Mouse (Mus musculus): ENCODE data around the gene Dlx5.
A peak's percentile ranks its signal among the peaks of the same experiment; 100 is the strongest.

Gene Dlx5

DNA sequence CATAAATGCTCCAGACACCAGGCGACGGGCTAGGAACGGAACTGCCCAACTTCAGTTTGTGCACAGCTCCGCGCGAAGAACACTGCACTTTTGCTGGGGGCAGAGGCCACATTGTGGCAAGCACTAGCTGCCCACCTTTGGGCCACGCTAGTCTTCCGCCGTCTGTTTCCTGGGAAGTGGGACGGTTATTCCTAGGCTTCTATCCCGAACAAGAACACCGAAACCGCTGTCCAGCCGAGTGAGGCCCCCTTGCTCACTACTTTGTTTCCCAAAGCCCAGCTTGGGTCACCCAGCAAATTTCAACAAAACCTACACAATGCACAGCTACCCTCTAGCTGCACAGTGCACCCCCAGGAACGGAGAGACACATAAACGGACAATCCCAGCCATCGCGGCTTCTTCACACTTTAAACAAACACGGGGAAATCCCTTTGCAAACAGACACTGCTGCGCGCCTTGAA is 21.9 kb downstream of the Dlx5 start:
- no peak for DNase-seq (ENCODE audit: low read depth, low spot score)

DNA sequence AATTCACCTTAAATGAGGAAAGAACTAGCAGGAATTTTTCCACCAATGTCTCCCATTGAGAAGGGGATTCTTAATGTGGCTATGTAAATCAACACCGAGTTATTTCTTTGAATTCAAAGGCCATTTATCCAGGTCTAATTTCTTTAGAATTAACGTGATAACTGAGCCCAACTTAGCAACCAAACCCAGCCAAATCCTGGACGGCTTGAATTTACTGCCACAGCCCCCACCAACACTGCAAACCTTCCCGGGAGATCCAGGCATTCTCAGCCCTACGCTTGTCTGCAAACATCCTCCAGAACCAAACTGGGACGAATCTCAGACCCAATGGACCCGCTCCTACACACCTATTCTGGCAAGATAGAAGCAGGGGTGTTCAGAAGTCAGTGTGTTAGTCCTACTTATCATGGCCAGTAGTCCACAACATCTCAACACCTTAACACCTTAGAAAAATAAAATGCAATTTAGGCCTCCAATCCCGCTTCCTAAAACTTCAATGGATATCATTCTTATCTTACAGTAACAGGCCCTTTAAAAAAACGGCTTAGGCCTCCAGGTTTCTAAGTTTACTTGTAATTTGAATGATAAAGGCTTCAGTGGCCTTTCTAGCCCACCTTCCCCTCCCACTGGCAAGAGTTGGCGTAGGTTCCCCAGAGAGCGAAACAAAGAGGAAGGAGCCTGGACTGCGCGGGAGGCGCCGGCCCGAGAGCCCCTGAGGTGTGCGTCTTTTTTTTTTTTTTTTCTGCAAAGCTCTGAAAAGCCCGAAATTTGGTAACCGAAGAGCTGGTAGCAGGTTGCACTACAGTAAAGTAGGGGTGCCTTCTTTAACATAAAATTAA is 22.6 kb downstream of the Dlx5 start:
- DNase-seq (ENCODE audit: low read depth, low spot score) = peak; percentile 70

DNA sequence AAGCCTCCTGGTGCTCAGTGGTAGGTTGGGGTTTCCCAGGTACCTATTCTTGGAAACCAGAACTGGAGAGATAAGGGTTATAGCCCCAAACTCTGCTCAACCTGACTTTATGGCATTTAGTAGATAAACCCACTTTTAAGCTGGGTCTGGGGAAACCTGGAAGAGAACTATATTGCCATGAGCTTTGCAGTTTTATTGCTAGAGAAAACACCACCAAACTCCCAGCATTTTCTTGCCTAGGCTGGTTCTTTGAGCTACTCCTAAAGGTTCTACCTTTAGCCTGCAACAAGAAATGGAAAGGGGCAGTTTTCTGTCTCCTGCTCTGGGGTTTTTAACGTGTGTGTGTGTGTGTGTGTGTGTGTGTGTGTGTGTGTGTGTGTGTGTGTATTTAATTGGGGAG is 23.3 kb downstream of the Dlx5 start:
- no peak for DNase-seq (ENCODE audit: low read depth, low spot score)

DNA sequence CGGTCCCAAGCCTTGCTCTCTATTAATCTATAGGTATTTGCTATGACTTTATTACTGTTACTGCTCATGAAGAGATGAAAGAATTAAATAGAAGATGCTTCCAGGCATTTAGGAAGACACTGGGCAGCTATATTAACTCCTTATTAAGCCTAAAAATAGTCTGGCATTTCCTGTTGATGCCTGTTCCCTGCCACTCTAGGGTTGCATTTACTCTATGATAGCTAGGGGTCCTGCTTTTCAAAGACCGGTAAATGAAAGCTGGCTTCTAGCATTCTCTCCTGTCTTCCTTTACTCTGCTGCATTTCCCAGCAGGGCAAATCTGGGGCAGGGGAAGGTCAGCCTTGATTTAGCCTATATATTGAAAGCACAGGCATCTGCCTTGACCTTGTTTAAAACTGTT is 24.1 kb downstream of the Dlx5 start:
- DNase-seq (ENCODE audit: low read depth, low spot score) = no peak

DNA sequence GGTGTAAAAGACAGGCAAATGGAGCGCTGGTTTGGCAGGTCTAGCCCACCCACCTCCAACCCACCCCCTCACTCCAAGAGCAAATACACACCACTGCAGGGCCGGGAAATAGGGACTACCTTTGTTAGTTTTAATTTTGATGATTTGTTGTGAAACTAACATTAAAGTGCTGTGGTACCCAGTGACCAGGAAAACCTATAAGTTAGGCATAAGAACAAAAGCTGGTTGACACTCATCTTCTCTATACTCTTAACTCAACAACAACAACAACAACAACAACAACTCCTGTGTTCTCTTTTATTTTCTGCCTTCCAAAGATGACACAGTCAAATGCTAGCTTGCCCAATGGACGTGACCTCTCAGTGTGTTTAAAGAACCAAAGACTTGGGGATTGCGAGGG is 25.0 kb downstream of the Dlx5 start:
- DNase-seq (ENCODE audit: low read depth, low spot score) = no peak

DNA sequence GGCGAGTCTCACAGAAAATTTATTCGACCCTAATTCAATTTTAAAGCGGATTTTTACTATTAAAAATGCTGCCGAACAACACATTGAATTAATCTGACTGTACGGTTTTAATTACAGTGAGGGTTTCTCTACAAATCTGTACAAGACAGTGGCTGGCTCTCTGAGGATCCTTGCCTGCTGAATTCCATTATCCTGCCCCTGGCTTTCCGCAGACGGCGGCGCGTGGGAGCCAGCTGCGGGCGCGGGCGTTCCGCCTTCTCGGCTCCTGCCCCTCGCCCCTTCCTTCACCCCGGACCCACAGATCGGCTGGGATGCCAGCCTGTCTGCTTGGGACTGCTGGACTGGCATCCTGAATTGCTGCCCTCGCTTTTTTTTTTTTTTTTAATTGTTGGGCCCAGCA is 25.6 kb downstream of the Dlx5 start:
- no peak for DNase-seq (ENCODE audit: low read depth, low spot score)

DNA sequence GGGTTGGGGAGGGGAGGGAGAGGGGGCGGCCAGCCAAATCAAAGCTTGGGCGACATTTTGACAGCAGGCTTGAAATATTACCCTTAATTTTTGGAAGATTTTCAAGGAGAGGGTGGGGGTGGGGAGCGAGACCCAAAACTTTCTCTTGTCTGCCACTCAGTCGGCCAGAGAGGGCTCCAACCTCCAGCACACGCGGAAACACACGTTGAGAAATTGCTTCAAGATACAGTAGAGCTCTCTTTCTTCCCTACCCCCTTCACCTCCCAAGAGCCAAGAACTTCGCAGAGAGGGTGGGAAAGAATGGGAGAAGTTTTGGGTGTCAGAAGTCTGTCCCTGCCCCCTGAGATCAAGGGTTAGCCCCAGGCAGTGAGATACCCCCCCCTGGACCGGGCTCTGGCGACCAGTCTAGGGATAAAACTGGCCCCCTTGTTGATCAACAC is 26.1 kb downstream of the Dlx5 start:
- DNase-seq (ENCODE audit: low read depth, low spot score) = no peak

DNA sequence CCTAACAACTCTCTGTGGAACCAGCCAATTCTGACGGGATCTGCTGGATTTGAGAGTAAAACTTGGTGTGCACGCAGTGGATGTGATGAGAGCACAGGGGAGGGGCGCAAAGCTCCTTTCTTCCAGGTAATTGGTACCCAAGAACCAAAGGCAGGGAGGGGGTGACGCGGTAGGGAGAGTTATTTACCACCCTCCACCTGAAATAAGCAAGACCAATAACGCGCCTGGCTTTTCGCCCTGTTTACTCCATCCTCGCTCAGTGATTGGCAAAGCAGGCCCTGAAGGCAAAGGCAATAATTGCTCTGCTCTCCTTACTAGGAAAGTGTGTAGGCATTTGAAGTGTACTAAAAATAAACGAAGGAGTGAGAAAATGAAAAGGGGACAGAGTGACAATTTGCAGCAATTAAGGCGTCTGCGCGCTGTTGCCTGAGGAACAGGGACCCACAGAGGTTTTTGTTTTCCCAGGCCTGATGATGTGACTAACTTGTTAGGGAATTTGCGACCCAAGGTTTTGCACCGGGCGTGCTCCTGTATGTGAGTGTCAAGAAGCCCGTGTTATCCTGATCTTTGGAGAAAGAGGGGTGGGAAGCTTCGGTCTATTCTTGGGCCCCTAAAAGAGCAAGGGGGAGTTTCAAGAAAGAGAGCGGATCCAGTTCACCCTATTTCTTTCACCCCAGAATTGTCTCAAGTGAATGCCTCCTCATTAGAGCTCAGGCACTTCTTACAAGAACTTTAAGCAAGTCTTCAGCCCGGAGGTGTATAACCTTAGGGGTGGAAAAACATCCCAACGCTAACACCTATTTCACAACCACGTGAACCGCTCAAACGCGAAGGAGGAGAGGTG is 26.8 kb downstream of the Dlx5 start:
- no peak for DNase-seq (ENCODE audit: low read depth, low spot score)

DNA sequence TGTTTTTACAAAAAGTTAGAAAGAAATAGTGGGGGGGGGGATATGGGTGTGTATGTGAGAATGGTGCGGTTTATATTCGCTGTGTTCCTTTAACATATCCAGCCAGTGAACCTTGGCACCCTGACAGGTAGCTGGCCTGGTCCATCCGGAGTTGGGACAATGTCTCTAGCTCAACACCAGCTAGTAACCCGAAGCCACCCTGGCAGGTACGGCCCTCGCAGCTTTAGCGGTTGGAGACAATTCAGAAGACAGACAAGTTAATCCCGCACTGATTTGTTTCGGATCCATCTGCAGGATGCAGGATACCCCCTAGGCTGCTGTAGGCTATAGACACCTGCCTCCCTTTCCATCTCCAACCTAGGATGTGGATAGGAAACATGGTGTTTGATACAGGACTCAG is 27.7 kb downstream of the Dlx5 start:
- no peak for DNase-seq (ENCODE audit: low read depth, low spot score)

DNA sequence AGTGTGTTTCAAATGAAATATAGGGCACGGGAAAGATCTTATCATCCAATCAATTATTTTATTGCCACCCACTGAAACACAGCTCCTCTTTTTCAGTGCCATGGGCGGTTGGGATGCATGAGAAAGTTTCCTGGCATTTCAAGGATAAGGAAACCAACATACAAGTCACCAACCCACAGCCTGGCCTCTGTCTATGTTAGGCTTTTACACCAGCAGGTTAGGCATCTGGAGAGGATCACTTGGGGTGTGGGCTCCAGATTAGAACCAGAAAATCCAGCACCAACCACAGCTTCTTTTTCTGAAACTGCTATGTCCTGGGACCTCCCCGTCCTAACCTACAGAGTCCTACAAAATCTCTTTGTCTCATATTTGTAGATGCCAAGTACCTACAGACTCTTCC is 28.9 kb downstream of the Dlx5 start:
- no peak for DNase-seq (ENCODE audit: low read depth, low spot score)

DNA sequence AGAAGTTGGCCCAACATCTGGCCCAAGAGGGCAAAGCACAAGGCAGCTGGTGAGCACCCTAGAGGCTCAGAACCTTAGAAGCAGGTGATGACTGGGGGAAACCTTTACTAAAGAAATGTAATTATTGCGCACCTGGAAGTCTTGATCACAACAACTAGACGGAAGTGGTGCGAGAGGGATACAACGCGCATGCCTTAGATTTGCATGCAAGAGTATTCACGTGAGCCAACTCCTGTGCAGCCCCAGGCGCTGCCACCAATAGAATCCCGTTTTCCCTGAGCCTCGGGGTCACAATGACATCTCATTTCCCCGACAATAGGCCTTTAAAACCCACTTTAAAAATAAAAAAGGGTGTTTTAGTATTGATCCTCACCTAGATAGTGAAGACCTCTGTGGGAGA is 30.7 kb downstream of the Dlx5 start:
- DNase-seq (ENCODE audit: low read depth, low spot score) = no peak

DNA sequence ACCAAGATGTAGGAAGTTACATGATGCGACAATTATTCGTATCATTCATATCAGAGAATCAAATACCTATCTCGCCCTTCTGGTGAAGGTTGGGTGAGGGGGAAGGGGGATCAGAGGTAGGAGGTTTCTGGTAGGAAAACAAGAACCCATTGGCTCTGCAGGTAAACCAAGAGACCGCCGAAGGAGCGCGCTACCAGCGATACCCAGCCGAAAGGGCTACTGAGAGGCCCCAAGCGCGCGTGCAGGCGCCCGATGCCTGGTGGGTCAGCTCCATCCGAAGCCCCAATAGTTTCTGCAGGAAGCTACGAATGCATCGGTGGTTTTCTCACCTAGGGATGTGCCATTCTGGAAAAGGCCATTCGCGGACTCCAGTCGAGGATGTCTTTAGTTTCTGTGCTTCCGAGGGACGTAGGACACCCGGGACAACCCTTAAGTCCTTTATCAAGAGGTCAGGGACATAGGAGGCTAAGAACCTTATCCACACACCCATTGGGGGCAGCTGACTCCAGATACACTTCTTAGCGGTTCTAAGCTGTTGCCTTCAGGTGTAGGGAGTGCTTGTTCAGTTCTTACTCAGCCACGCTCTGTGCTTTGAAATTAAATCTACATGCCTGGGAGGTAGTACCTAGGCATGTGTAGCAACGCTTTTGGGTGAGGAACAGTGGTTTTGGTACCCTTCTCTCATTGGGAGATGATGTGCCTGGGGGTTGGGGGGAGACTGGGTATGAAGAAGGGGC is 31.4 kb downstream of the Dlx5 start:
- no peak for DNase-seq (ENCODE audit: low read depth, low spot score)

DNA sequence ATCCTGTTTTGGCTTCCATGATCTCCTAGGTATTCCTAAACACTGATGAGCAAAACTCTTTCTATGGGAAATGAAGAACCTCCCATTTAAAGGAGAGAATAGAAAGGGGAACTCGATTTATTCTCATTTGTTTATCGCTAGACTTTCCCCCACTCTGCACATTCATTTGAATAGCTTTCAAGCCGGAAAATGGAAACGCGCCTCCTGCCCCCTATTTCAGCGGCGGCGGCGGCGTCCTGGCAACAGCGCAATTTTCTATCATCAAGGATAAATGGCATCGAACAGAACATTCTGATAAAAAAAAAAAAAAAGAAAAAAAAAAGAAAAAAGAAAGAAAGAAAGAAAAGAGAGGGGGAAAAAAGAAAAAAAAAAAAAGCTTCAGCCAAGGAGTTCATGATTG is 32.1 kb downstream of the Dlx5 start:
- no peak for DNase-seq (ENCODE audit: low read depth, low spot score)

DNA sequence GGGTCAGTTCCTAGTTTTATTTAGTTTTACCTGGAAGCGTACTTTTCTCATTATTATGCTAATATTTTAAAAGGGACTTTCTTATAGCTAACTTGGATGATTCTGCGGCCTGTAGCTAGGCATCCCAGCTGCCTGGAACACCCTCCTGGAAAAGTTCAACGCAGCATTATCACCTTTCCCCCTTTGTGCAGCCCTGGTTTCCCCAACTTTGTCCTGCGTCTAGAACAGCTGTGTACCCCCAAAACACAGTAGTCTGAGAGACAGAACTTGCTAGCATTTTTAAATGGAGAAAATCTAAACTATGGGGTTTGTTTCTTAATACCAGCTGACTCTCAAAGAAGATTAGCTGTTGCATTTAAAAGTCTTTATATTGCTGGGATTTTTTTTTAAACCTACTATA is 33.3 kb downstream of the Dlx5 start:
- DNase-seq (ENCODE audit: low read depth, low spot score) = no peak

DNA sequence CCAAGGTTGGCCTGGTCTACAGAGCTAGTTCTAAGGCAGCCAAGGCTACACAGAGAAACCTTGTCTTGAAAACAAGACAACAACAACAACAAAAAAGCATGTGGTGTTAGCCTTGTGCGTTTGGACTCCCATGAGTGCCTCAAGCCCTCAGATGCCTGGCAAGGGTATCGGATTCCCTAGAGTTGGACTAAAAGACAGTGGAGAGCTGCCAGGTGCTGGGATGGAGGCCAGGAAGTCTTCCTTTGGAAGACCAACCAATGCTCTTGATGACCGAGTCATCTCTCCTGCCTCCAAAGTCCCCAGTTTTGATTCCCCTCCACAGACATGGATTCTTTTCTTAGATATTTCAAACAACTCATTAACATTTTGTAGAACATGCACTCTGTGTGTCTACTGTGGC is 48.6 kb downstream of the Dlx5 start:
- DNase-seq (ENCODE audit: low read depth, low spot score) = no peak

DNA sequence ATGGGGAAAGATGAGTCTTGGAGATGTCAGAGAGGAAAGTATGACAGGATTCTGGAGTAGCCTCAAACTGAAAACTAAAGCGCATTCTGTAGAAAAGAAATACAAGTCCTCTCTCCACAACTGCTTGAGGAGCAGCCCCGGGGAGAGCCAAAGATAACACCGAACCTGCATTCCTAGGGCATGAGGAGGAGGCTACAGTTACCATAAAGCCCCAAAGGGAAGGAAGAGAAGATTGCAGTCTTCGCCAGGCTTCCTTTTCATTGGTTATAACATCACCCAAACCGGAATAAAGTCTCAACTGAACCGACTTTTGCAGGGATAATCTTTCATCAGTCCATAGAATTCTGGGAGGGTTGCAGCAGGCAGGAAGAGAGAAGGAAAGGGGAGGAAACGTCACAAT is 51.4 kb downstream of the Dlx5 start:
- no peak for DNase-seq (ENCODE audit: low read depth, low spot score)

Measured in ZHBTc4 (cell line).